Mouse (Mus musculus): Measurements from ENCODE around the gene Dennd2d. TPM values are rescaled to one million over a fixed set of nuclear protein-coding genes. Genes with fewer than 3 reads are reported as not detected.

Gene Dennd2d
- 11.6 and 17.2 TPM in 2 replicates for polyA plus RNA-seq (2012)

GRCm38 (mm10) chr3:106482281-106483081, at the start of gene Dennd2d:
Dennd2d (plus strand) TSS chr3:106482405.

GRCm38 (mm10) chr3:106547171-106547923, 65.1 kb downstream of the Dennd2d start, which contains the start of the genes Dram2 and Cept1:
Dram2 (plus strand) TSS chr3:106547798.
Cept1 (minus strand) TSS chr3:106547802.

Other genes with a start within 250 kb of the Dennd2d start
- not detected in 2 replicates for gene Chil6, start 76.2 kb upstream of the Dennd2d start, polyA plus RNA-seq (2012)
- gene Dram2, start 65.4 kb downstream of the Dennd2d start, polyA plus RNA-seq (2012), result 1.5 and 2.5 TPM in 2 replicates
- 1.8 and 3.0 TPM in 2 replicates for gene Cept1, start 65.4 kb downstream of the Dennd2d start, polyA plus RNA-seq (2012)
- 1.2 and 1.8 TPM in 2 replicates for gene Lrif1, start 202.6 kb downstream of the Dennd2d start, polyA plus RNA-seq (2012)